Mouse (Mus musculus): ENCODE measurements around the gene Zc3h4. TPM values are rescaled to one million over a fixed set of nuclear protein-coding genes. Genes with fewer than 3 reads are reported as not detected.

The Zc3h4 gene
- total RNA-seq, 2 experiments from 2014 or later, result 49.3 to 51.8 TPM

DNA sequence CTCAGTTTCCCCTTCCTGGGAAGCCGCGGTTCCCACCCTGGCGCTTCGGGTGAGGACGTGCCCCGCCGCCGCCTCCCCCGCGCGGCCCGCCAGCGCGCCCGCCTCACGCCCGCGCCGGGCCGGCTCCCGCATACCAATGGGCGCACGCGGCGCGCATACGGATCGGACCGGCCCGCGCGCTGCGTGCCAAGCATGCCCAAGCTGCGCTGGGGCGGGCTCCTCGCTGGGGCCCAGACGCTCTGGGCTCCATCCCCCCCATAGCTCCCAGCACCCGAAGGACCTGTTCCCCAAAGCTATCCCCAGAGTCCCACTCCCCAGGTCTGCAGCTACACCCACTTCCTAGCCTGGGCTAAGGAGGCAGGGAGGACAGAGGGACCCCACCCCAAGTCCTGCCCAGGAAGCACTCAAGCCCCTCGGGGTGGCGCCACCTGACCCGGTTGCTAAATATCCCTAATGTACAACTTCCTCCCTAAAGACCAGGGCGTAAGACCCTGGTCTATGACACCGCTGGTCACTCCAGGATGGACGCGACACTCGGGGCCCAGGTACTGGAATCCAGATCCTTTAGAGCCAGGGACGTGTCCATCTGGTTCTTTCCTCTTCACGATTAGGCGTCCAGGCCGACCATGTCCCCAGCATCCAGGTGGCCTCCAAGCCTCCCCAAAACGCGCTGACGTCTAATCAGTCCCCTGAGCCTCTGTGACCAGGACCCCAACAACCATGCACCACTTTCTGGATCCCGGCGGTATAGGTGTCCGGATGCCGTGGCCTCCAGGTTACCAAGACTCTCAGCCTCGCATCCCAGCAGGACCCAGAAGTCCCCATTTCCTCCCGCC, 75.3 kb downstream of the Zc3h4 start:
- DNase-seq (ENCODE audit: low spot score in 2 of 2), result no peak

DNA sequence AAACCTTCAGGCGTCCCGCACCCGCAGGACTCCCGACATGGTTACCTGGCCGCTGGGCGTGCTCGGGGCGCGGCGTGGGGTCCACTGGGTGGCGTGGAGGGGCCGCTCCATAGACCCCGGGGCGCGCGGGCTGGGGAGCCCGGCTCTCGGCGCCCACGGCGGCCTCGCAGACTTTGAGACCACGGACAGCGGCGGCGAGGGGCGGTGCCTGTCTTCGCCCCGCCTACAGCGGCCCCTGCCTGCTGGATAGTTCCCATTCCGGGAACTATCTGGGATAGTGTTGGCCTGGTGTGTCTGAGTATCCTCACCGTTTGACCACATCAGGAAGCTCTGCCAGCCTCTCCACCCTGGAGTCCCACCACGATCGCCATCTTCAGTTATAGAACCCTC, 75.9 kb downstream of the Zc3h4 start:
- no peak for DNase-seq (ENCODE audit: low spot score in 2 of 2)

DNA sequence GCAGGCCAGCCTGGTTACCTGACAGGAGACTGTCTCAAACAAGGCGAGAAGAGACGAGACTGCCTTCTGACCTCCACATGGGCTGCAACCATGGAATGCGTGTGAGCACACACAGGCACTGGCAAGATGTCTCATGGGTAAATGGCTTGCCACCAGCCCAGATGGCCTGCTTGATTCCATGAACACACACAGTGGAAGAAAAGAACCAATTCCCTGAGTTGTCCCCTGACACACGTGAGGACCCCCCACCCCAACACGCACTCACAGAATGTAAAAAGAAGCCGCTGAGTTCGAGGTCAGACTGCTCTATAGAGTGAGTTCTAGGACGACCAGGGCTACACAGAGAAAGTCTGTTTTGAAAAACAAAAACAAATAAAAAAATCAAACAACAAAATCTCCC, 76.9 kb downstream of the Zc3h4 start, which contains the start of gene Npas1:
TSS of gene Npas1 (minus strand) at position 101 of the 400 bp plus-strand sequence.
- no peak for DNase-seq (ENCODE audit: low spot score in 2 of 2)

Other genes starting within 250 kb of the Zc3h4 start
- gene Meis3, start 225.8 kb upstream of the Zc3h4 start, total RNA-seq (2021), result 10 to 100 TPM in 1 of 2 experiments, 1 to 10 TPM in 1; 9.5 to 11.7 TPM
- gene Dhx34, start 178.9 kb upstream of the Zc3h4 start, total RNA-seq (2021), result 10 to 100 TPM in 1 of 2 experiments, 1 to 10 TPM in 1; 9.3 to 10.5 TPM
- under 1 TPM; 0.08 to 0.17 TPM for gene C5ar2, start 156.8 kb upstream of the Zc3h4 start, total RNA-seq (2021)
- 1 to 10 TPM; 6.1 to 8.8 TPM for gene C5ar1, start 141.4 kb upstream of the Zc3h4 start, total RNA-seq (2021)
- 10 to 100 TPM; 13.8 to 18.8 TPM for gene Inafm1, start 127.3 kb upstream of the Zc3h4 start, total RNA-seq (2021)
- 10 to 100 TPM; 45.5 to 59.0 TPM for gene Ccdc9, start 114.1 kb upstream of the Zc3h4 start, total RNA-seq (2021)
- 1 to 10 TPM; 9.1 to 9.7 TPM for gene Bbc3, start 92.5 kb upstream of the Zc3h4 start, total RNA-seq (2021)
- gene Sae1, start 13.1 kb upstream of the Zc3h4 start, total RNA-seq (2021), result 10 to 100 TPM; 76.3 to 77.6 TPM
- gene Tmem160, start 51.9 kb downstream of the Zc3h4 start, total RNA-seq (2021), result 10 to 100 TPM; 21.1 to 27.2 TPM
- gene Npas1, start 76.8 kb downstream of the Zc3h4 start, total RNA-seq (2021), result not detected
- 10 to 100 TPM; 50.1 to 54.6 TPM for gene Arhgap35, start 214.1 kb downstream of the Zc3h4 start, total RNA-seq (2021)